ENCODE assay signal across 10 mouse cellular contexts in the genomic region with DNA sequence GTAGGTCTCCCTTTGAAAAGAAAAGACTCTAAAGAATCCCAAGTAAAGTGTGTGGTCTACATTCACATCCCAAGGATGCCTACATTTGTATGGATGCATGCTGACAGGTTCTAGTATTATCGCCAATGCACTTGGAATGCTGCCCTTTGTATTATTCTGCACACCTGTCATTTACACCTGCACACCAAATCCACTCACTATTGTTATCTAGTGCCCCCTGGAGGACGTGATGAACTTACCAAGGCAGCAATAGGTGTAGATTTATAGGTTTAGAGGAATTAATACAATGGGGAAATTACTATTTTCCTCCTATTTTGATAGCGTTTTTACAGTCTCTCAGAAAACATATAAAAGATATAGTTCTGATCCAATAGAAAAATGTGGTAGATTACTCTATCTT. TPM values are rescaled to one million over a fixed set of nuclear protein-coding genes. Genes with fewer than 3 reads are reported as not detected.
DNase-seq lines count a peak whose midpoint lies in the region; ATAC-seq and TF ChIP-seq lines count a peak whose summit lies in the region.
"Had no signal": no experiment of that assay in that cellular context is flagged by ENCODE, and none has a peak within 500 bp of the region (broad histone marks: within the 10 kb centered on the region; RNA-seq: fewer than 3 reads in every experiment).

No protein-coding gene starts in this region.

- H3K9me3 ChIP-seq in embryonic facial prominence, embryonic 11.5 days (replicated peaks; ENCODE audit: control insufficient read depth, low read length): no peaks in the 10 kb centered on the region
- H3K9me3 ChIP-seq in embryonic facial prominence, embryonic 10.5 days: no peaks in the 10 kb centered on the region
- no peaks in the 10 kb centered on the region for H3K9me3 ChIP-seq in lung, embryonic 14.5 days (ENCODE audit: low read depth, low read length)
- no peaks in the 10 kb centered on the region for H3K9me3 ChIP-seq in stomach, postnatal 0 days (ENCODE audit: control insufficient read depth, low read length)
- H3K9me3 ChIP-seq in midbrain, embryonic 13.5 days: no peaks in the 10 kb centered on the region
- H3K9me3 ChIP-seq: limb, embryonic 10.5 days had no signal

- no peak for TF ChIP-seq EP300 in stomach, postnatal 0 days (optimal IDR thresholded peaks at IDR 0.05)

- no peak overlapping the region for H3K4me2 ChIP-seq in embryonic facial prominence, embryonic 11.5 days (ENCODE audit: low read depth, low read length)
- no peak overlapping the region for H3K4me2 ChIP-seq in lung, embryonic 14.5 days
- no peak overlapping the region for H3K4me2 ChIP-seq in stomach, postnatal 0 days (replicated peaks; ENCODE audit: low read depth)
- no peak overlapping the region for H3K4me2 ChIP-seq in midbrain, embryonic 13.5 days (replicated peaks)

- TF ChIP-seq CTCF in lung, embryonic 14.5 days (IDR thresholded peaks at IDR 0.05; ENCODE audit: low read depth): peak; percentile 37
- TF ChIP-seq CTCF in stomach, postnatal 0 days (IDR thresholded peaks at IDR 0.05; ENCODE audit: low read depth): peak; percentile 55

- H3K4me3 ChIP-seq in embryonic facial prominence, embryonic 11.5 days (ENCODE audit: low read depth, low read length): no peak overlapping the region
- H3K4me3 ChIP-seq in embryonic facial prominence, embryonic 10.5 days: no peak overlapping the region
- no peak overlapping the region for H3K4me3 ChIP-seq in lung, embryonic 14.5 days (ENCODE audit: low read depth, low read length)
- H3K4me3 ChIP-seq in stomach, postnatal 0 days (ENCODE audit: low read depth, low read length): no peak overlapping the region
- H3K4me3 ChIP-seq in midbrain, embryonic 13.5 days (replicated peaks): no peak overlapping the region
- H3K4me3 ChIP-seq: limb, embryonic 10.5 days had no signal

- no peaks in the 10 kb centered on the region for H3K36me3 ChIP-seq in embryonic facial prominence, embryonic 11.5 days (replicated peaks; ENCODE audit: control insufficient read depth, insufficient read depth, low read depth, low read length)
- no peaks in the 10 kb centered on the region for H3K36me3 ChIP-seq in embryonic facial prominence, embryonic 10.5 days (replicated peaks)
- H3K36me3 ChIP-seq in lung, embryonic 14.5 days (ENCODE audit: insufficient read depth): no peaks in the 10 kb centered on the region
- no peaks in the 10 kb centered on the region for H3K36me3 ChIP-seq in stomach, postnatal 0 days (ENCODE audit: control insufficient read depth, insufficient read depth, low read length)
- no peaks in the 10 kb centered on the region for H3K36me3 ChIP-seq in midbrain, embryonic 13.5 days
- H3K36me3 ChIP-seq: limb, embryonic 10.5 days had no signal

- no peak overlapping the region for H3K9ac ChIP-seq in embryonic facial prominence, embryonic 11.5 days (replicated peaks; ENCODE audit: low read length)
- H3K9ac ChIP-seq in lung, embryonic 14.5 days: no peak overlapping the region
- no peak overlapping the region for H3K9ac ChIP-seq in stomach, postnatal 0 days (ENCODE audit: low read length)
- H3K9ac ChIP-seq in midbrain, embryonic 13.5 days (replicated peaks): no peak overlapping the region

- no peaks in the 10 kb centered on the region for H3K4me1 ChIP-seq in embryonic facial prominence, embryonic 11.5 days (ENCODE audit: control insufficient read depth, insufficient read depth, low read length)
- no peaks in the 10 kb centered on the region for H3K4me1 ChIP-seq in embryonic facial prominence, embryonic 10.5 days
- no peaks in the 10 kb centered on the region for H3K4me1 ChIP-seq in lung, embryonic 14.5 days (ENCODE audit: insufficient read depth)
- no peaks in the 10 kb centered on the region for H3K4me1 ChIP-seq in stomach, postnatal 0 days (replicated peaks; ENCODE audit: control insufficient read depth, insufficient read depth)
- no peaks in the 10 kb centered on the region for H3K4me1 ChIP-seq in midbrain, embryonic 13.5 days (replicated peaks)
- H3K4me1 ChIP-seq: limb, embryonic 10.5 days had no signal

- DNase-seq in embryonic facial prominence, embryonic 11.5 days (ENCODE audit: low spot score): peak; percentile 12
- DNase-seq in embryonic facial prominence, embryonic 10.5 days (ENCODE audit: low spot score): no peak
- peak; percentile 21 for DNase-seq in lung, embryonic 14.5 days
- DNase-seq in lung, postnatal 4 days: no peak
- peak; percentile 45 for DNase-seq in cerebellum, adult 11-12 months
- no peak for DNase-seq in stomach, postnatal 0 days (ENCODE audit: low spot score)
- no peak for DNase-seq in neural tube, embryonic 10.5 days (ENCODE audit: extremely low spot score, low spot score)
- DNase-seq: adrenal gland, adult 2 months had no signal

- H3K27ac ChIP-seq in embryonic facial prominence, embryonic 11.5 days (replicated peaks; ENCODE audit: low read depth, low read length): no peak overlapping the region
- no peak overlapping the region for H3K27ac ChIP-seq in embryonic facial prominence, embryonic 10.5 days (replicated peaks)
- H3K27ac ChIP-seq in lung, embryonic 14.5 days (ENCODE audit: low read depth): no peak overlapping the region
- no peak overlapping the region for H3K27ac ChIP-seq in stomach, postnatal 0 days (replicated peaks)
- no peak overlapping the region for H3K27ac ChIP-seq in midbrain, embryonic 13.5 days
- H3K27ac ChIP-seq: limb, embryonic 10.5 days had no signal

- WGBS in embryonic facial prominence, embryonic 11.5 days: 36% methylated on average over 3 of the region's 3 CpGs
- WGBS in embryonic facial prominence, embryonic 10.5 days: 42% methylated on average over 3 of the region's 3 CpGs
- 31% methylated on average over 3 of the region's 3 CpGs for WGBS in lung, embryonic 14.5 days
- 31% methylated on average over 3 of the region's 3 CpGs for WGBS in stomach, postnatal 0 days
- 38% methylated on average over 3 of the region's 3 CpGs for WGBS in midbrain, embryonic 13.5 days

- no peaks in the 10 kb centered on the region for H3K27me3 ChIP-seq in embryonic facial prominence, embryonic 11.5 days (ENCODE audit: control insufficient read depth, insufficient read depth, low read length)
- no peaks in the 10 kb centered on the region for H3K27me3 ChIP-seq in embryonic facial prominence, embryonic 10.5 days (replicated peaks; ENCODE audit: low read depth, poor library complexity, severe bottlenecking)
- H3K27me3 ChIP-seq in lung, embryonic 14.5 days (ENCODE audit: insufficient read depth, low read length): no peaks in the 10 kb centered on the region
- H3K27me3 ChIP-seq in stomach, postnatal 0 days (ENCODE audit: control insufficient read depth, insufficient read depth, low read length): no peaks in the 10 kb centered on the region
- H3K27me3 ChIP-seq in midbrain, embryonic 13.5 days: no peaks in the 10 kb centered on the region

- ATAC-seq in embryonic facial prominence, embryonic 11.5 days (replicated peaks; ENCODE audit: insufficient number of reproducible peaks, low FRiP score, low TSS enrichment, low read depth): no peak
- ATAC-seq in lung, embryonic 14.5 days (ENCODE audit: insufficient read depth): no peak
- no peak for ATAC-seq in stomach, postnatal 0 days (ENCODE audit: low FRiP score, low TSS enrichment)
- ATAC-seq in midbrain, embryonic 13.5 days: no peak

RNA-seq across cellular contexts. Expression of a gene that starts 31.7 kb away (rescaled TPM):
- 2.6 and 4.3 TPM in 2 replicates for polyA plus RNA-seq in embryonic facial prominence, embryonic 11.5 days (2014; fragmentation: Nextera tagmentation; extraction: Ambion mirVana)
- 3.1 and 3.5 TPM in 2 replicates for polyA plus RNA-seq in embryonic facial prominence, embryonic 10.5 days (2016; fragmentation: Nextera tagmentation; extraction: Ambion mirVana)
- polyA plus RNA-seq in lung, embryonic 14.5 days (2014; fragmentation: Nextera tagmentation; extraction: Ambion mirVana): 0.18 TPM in 1 of 2 replicates, not detected in the other
- polyA plus RNA-seq in stomach, postnatal 0 days (2015; fragmentation: Nextera tagmentation; extraction: Ambion mirVana): 0.25 and 0.80 TPM in 2 replicates
- polyA plus RNA-seq in midbrain, embryonic 13.5 days (2015; fragmentation: Nextera tagmentation; extraction: Ambion mirVana): 0.24 and 0.31 TPM in 2 replicates
- polyA plus RNA-seq: adrenal gland, adult 2 months had no signal

Comparison
In these comparisons a context has a peak if more than half of its experiments do, and no peak if none do; other contexts are left out.
1. DNase-seq: peak in embryonic facial prominence, embryonic 11.5 days (single experiment), lung, embryonic 14.5 days (single experiment) and cerebellum, adult 11-12 months (single experiment); none in embryonic facial prominence, embryonic 10.5 days (single experiment), lung, postnatal 4 days (0 of 2), stomach, postnatal 0 days (single experiment) and neural tube, embryonic 10.5 days (single experiment).